Mouse (Mus musculus) midbrain, postnatal 0 days (tissue): ENCODE measurements around the gene Stx12. TPM values are rescaled to one million over a fixed set of nuclear protein-coding genes. Genes with fewer than 3 reads are reported as not detected.
A peak's percentile ranks its signal among the peaks of the same experiment; 100 is the strongest.

Source experiments
- ATAC-seq: fragments of 200-750 bp; cut with Nextera tagmentation; 2 replicates; pipeline ENCODE4 v1.8.0; 2017; ENCODE audit warnings: moderate number of reproducible peaks, mild to moderate bottlenecking, moderate TSS enrichment, moderate library complexity; ENCODE audit not compliant: low FRiP score
- DNase-seq: peaks from one replicate; pipeline ENCODE4 v3.0.0-alpha.2; 2015; ENCODE audit warnings: low spot score
- H3K27ac ChIP-seq: fragments of 300-500 bp; sonication (generic); 2 replicates; pipeline ENCODE4 v1.5.1; 2014; ENCODE audit warnings: low read depth, mild to moderate bottlenecking, low read length, mixed read lengths
- H3K27me3 ChIP-seq: fragments of 300-500 bp; sonication (generic); 2 replicates; pipeline ENCODE4 v1.6.1; 2014; ENCODE audit warnings: low read length, control low read depth, mixed read lengths; ENCODE audit not compliant: insufficient read depth
- H3K36me3 ChIP-seq: fragments of 300-500 bp; sonication (generic); 2 replicates; pipeline ENCODE4 v1.6.1; 2014; ENCODE audit warnings: low read length, control low read depth, mixed read lengths; ENCODE audit not compliant: insufficient read depth
- H3K4me1 ChIP-seq: fragments of 300-500 bp; sonication (generic); 2 replicates; pipeline ENCODE4 v1.6.1; 2014; ENCODE audit warnings: mild to moderate bottlenecking, control low read depth, antibody characterized with exemption, low read length, mixed read lengths; ENCODE audit not compliant: insufficient read depth
- H3K4me2 ChIP-seq: fragments of 300-500 bp; sonication (generic); 2 replicates; pipeline ENCODE4 v1.6.1; 2014; ENCODE audit warnings: low read depth, mild to moderate bottlenecking, low read length, mixed read lengths; ENCODE audit not compliant: poor library complexity, severe bottlenecking
- H3K4me3 ChIP-seq: fragments of 300-500 bp; sonication (generic); 2 replicates; pipeline ENCODE4 v1.5.1; 2014; ENCODE audit warnings: low read depth, mild to moderate bottlenecking, low read length, moderate library complexity
- H3K9ac ChIP-seq: fragments of 300-500 bp; sonication (generic); replicated peaks from 2 replicates; pipeline ENCODE4 v1.6.1; 2014; ENCODE audit warnings: mild to moderate bottlenecking, low read length, moderate library complexity, mixed read lengths; ENCODE audit not compliant: poor library complexity, severe bottlenecking
- H3K9me3 ChIP-seq: fragments of 300-500 bp; sonication (generic); 2 replicates; pipeline ENCODE4 v1.6.1; 2016; ENCODE audit warnings: low read length, control low read depth
- CTCF ChIP-seq: IDR thresholded peaks from 2 replicates; pipeline ENCODE4 v1.5.1; 2016; ENCODE audit warnings: antibody characterized with exemption, mild to moderate bottlenecking
- WGBS: fragments of 180-500 bp; shearing (Covaris S2); extraction: QIAGEN DNeasy Blood & Tissue Kit; methylation state at CpG from one replicate; pipeline ENCODE4 v1.1.7; 2014; 5-methylcytosine and 5-hydroxymethylcytosine counted together
- polyA plus RNA-seq: library from polyadenylated mRNA; unstranded; fragments of >200 nt; fragmentation: Nextera tagmentation; extraction: Ambion mirVana; gene quantifications from 2 replicates; pipeline ENCODE4 v1.2.1, GENCODE M21; 2015
- total RNA-seq: library from RNA; depleted of rRNA; stranded (reverse); fragments of >200 nt; gene quantifications from 2 replicates; pipeline ENCODE4 v1.2.3, GENCODE M21; 2014

The Stx12 gene
- total and polyA plus RNA-seq, 2 experiments from 2014 or later, result 142 to 151 TPM

DNA sequence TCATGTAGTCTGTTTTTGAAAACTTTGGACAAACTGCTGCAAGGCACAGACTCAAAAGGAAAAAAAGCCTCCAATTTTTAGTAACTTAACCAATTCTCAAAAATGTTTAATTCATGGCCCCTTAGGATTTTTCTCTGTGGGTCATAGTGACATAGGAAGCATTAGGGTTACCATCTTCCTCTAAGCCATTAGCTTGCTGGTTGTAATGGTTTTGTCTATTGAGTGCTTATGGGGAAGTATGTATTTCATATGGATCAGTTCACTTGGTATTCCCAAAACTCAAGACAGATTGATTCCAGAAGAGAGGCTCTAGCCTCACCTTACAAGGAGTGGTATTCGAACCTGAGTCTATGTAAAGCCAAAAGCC is 40.6 kb downstream of the Stx12 start:
- Histone ChIP-seq H3K4me3 (peak overlapping the region; percentile 47), H3K9me3 (no peaks in the 10 kb centered on the region), H3K36me3 (peaks cover 8% of the 10 kb centered on the region), H3K27me3 (no peaks in the 10 kb centered on the region), H3K4me2 (peak overlapping the region; percentile 72), H3K4me1 (0 out of 2 replicates have a peak, but pooled peaks cover 3% of the 10 kb centered on the region), H3K9ac (peak overlapping the region; percentile 56; the same call in 1 of the 2 replicates), H3K27ac (peak overlapping the region; percentile 73; the same call in 1 of the 2 replicates)
- TF ChIP-seq CTCF, result no peak
- DNase-seq (no peak), ATAC-seq (no peak)
- WGBS, result 94% methylated on average over 1 of the region's 1 CpGs

DNA sequence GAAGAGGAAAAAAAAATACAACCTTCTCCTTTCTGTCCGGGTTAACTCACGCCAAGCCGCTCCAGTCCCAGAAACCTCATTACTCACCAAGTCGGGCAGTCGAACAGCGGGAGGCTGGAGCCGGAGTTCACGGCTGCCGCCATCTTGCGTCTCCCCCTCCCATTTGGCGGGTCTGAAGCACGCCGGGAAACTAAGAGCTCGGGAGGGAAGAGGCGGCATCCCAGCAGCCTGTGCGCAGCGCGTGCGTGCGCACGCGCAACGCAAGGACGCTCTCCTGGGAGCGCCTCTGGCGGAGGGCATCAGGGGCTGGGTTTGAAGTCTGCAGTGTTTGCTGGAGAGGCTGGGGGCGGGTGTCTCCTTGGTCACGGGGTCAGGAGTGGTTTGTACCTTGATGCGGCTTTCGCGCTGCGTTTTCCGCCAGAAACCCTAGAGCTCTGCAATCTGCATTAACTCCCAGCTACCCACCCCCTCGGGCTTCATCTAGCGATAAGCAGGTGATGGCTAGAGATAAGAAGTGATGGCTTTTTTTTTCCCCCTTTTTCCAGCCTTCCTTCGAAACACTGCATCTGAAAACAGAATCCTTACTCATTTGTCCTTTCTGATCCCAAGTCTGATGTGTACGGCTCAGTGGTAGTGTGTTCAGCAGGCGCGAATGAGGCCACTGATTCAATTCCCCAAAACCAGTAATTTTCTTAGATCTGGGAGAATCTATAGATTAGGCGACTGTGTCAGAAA is 41.2 kb downstream of the Stx12 start, which contains the start of gene Ppp1r8:
Gene Ppp1r8 (minus strand): TSS at position 200 of the 735 bp plus-strand sequence.
- Histone ChIP-seq H3K4me2 (peak within 1 kb of the TSS; percentile 72), H3K4me3 (peak within 1 kb of the TSS; percentile 47), H3K9me3 (no peaks in the 10 kb centered on the region), H3K27ac (peak within 1 kb of the TSS; percentile 73), H3K9ac (peak within 1 kb of the TSS; percentile 56), H3K36me3 (peaks cover 11% of the 10 kb centered on the region), H3K4me1 (0 out of 2 replicates have a peak, but pooled peaks cover 3% of the 10 kb centered on the region), H3K27me3 (no peaks in the 10 kb centered on the region)
- under 1% methylated on average over 39 of the region's 40 CpGs for WGBS
- ATAC-seq, result peak; percentile 99
- peak; percentile 70 for TF ChIP-seq CTCF
- DNase-seq, result peak; percentile 97

DNA sequence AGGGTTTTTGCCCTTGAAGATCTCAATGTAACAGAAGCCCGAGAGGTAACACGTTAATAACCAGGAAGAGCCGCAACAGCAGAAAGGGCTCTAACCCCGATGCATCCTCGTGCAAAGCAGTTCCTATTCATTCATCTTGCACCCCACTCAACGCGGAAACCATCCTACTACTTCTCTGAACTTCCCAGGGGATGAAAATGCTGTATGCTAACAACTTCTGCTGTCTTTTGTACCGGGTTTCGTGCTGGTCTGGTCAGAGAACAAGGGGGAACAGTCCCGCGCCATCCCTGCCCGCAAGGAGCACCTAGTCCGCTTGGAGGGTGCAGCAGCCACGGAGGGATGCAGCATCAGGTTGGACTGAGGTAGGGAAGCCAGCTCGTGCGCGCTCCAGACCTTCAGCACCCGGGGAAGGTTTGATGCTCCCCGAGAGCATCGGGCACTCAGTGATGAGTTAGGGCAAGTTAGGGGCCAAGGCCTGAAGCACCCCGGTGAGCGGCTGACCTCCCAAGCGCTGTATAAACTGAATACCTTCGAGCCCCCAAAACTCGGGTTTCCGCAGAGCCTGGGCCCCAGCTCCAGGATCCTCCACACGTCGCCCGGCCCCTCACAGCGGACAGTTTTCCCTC is 41.9 kb downstream of the Stx12 start:
- ATAC-seq (0 out of 2 replicates have a peak, but pooled peaks have one; percentile 41), DNase-seq (peak; percentile 21)
- TF ChIP-seq CTCF, result no peak
- peak overlapping the region; percentile 56 for H3K9ac ChIP-seq
- no peaks in the 10 kb centered on the region for H3K9me3 ChIP-seq
- H3K27me3 ChIP-seq, result no peaks in the 10 kb centered on the region
- H3K4me1 ChIP-seq, result 0 out of 2 replicates have a peak, but pooled peaks cover 3% of the 10 kb centered on the region
- H3K27ac ChIP-seq, result peak overlapping the region; percentile 55
- H3K4me2 ChIP-seq, result peak overlapping the region; percentile 72
- H3K36me3 ChIP-seq, result peaks cover 12% of the 10 kb centered on the region; the same call in 1 of the 2 replicates
- peak overlapping the region; percentile 47 for H3K4me3 ChIP-seq
- WGBS, result under 1% methylated on average over 30 of the region's 30 CpGs

DNA sequence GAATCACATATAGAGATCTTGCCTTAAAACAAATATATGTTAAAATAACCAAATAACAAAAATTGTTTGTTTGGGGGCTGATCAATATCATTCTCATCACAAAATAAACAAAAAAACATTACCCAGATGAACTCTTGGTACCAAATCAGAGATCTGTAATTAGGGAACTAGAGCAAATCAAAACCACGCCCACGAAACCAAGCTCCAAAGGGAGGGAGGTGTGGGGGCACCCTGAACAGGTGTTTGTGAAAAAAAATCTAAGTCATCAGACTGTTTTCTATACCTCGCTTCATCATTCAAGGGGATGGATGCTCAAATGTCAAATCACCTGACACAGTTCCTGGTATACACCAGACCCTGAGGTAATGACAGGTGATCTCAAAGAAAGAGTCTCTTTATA is 42.8 kb downstream of the Stx12 start:
- Histone ChIP-seq H3K4me1 (0 out of 2 replicates have a peak, but pooled peaks cover 3% of the 10 kb centered on the region), H3K36me3 (peaks cover 21% of the 10 kb centered on the region; the same call in 1 of the 2 replicates), H3K27ac (0 out of 2 replicates have a peak overlapping the region, but pooled peaks have one; percentile 55), H3K9ac (peak overlapping the region; percentile 56; the same call in 1 of the 2 replicates), H3K4me3 (peak overlapping the region; percentile 47), H3K9me3 (no peaks in the 10 kb centered on the region), H3K27me3 (no peaks in the 10 kb centered on the region), H3K4me2 (peak overlapping the region; percentile 72)
- DNase-seq (no peak), ATAC-seq (no peak)
- no peak for TF ChIP-seq CTCF
- WGBS, result 78% methylated on average over 3 of the region's 3 CpGs

DNA sequence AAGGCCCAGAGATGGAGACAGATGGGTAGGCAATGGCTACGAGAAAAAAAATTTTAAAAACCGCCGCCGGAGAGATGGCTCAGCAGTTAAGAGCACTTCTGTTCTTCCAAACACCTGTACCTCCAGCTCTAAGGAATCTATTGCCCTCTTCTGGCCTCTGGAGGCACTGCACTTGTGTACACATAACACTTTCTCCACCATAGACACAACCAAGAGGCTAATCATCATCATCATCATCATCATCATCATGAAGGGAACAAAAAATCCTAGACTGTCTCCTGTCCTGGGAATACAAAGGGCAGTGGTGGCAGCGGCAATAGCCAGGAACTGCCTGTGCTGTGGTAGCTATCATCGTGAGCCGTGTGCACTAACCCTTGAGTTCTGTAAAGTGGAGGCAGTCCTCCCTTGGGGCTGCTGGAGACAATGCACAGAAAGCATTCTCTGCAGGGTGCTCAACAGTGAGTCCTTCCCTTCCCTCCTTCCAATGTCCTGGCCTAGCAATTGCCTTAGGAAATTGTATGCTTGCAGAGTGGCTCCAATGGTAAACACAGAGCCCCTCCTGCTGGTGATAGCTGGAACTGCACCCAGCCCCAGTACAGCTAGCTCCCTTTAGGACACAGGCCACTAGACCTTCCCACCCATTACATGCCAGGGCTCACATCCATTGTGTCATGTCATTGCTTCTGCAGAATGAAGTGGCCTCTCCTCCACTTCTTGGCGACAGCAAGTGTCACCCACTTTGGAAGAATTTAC is 60.5 kb downstream of the Stx12 start:
- WGBS, result 79% methylated on average over 8 of the region's 8 CpGs
- Histone ChIP-seq H3K4me2 (no peak overlapping the region), H3K4me3 (no peak overlapping the region), H3K36me3 (peaks cover 28% of the 10 kb centered on the region), H3K4me1 (no peaks in the 10 kb centered on the region), H3K27ac (no peak overlapping the region), H3K9me3 (no peaks in the 10 kb centered on the region; the same call in 1 of the 2 replicates), H3K9ac (no peak overlapping the region), H3K27me3 (no peaks in the 10 kb centered on the region)
- ATAC-seq, result no peak
- peak; percentile 40 for DNase-seq
- peak; percentile 74 for TF ChIP-seq CTCF
